Mouse (Mus musculus): ENCODE data around the gene Gm49373. TPM values are rescaled to one million over a fixed set of nuclear protein-coding genes. Genes with fewer than 3 reads are reported as not detected.
"Not testable (repeated sequence)": the region's sequence is repeated elsewhere in the genome, so short reads cannot be mapped to it uniquely, and the experiment has no call there.

The Gm49373 gene
- total RNA-seq, 2 experiments from 2014 or later, result 0.29 to 0.59 TPM

DNA sequence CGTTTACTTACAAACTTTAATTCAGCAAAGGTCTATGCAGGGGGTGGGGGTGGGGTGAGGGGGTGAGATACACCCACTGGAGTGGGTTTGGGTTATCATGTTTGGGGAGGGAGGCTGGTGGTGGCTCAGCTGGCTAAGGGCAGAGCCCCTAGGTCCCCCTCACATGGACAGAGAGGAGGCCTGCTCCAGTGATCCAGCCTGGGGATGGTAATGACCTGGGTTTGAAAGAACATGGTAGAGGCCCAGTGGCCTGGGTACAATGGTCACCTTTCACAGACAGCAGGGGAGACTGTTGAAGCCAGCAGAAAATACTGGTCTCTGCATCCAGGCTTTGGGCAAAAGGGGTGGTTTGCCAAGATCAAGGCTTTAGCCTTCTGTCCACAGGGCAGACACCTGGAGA lies 1.3 kb upstream of the Gm49373 start:
- no peak for DNase-seq (ENCODE audit: low spot score in 2 of 2)

GRCm38 (mm10) chr9:21072641-21073040 lies 255 bp downstream of the Gm49373 start:
- DNase-seq (ENCODE audit: low spot score in 2 of 2), result no peak

GRCm38 (mm10) chr9:21067006-21067684 lies 5.8 kb downstream of the Gm49373 start, which contains the start of gene Zglp1:
TSS of gene Zglp1 (minus strand) at chr9:21067093.
- no peak for DNase-seq (ENCODE audit: low spot score in 2 of 2)

DNA sequence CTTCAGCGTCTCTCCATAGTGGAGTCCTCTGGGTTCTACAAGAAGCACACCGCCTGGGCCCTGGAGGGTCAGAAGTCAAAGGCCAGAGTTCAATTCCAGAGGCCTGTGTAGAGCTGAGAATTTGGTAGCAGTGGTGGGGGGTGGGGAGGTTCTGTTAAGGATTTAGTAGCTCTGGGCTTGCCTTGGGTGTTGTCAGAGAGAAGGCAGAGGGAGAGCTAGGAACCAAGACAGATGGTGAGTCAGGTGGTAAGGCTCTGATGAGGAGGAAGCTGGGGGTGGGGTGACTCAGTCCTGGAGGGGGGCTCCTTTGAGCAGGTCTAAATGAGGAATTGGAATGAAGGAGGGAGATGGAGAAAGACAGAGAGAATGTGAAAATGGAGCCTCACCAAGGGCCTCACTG lies 10.0 kb downstream of the Gm49373 start:
- no peak for DNase-seq (ENCODE audit: low spot score in 2 of 2)

DNA sequence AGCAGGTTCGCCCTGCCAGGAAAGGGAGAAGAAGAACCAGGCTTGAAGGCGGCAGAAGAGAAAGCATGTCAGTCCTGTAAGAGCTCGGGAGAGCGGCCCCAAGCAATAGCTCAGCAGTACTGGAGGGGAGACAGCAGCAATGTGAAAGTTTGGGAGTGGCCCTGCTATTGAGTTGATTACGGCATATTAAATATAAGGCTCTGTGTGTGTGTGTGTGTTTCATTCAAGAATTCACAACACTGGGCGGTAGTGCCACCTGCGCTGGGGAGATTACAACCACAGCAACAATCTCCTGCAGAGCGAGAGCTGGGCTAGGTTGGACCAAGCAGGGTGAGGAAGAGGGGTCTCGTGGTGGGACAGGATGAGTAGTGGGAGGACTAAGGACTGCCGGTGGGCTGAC lies 21.3 kb downstream of the Gm49373 start:
- no peak for DNase-seq (ENCODE audit: low spot score in 2 of 2)

GRCm38 (mm10) chr9:21045235-21045634 lies 27.7 kb downstream of the Gm49373 start:
- no peak for DNase-seq (ENCODE audit: low spot score in 2 of 2)

- not testable (repeated sequence) for DNase-seq (ENCODE audit: low spot score in 2 of 2)
Observed at GRCm38 (mm10) chr9:21044785-21045184, 28.1 kb downstream of the Gm49373 start.

GRCm38 (mm10) chr9:21043563-21043962 lies 29.3 kb downstream of the Gm49373 start:
- DNase-seq (ENCODE audit: low spot score in 2 of 2), result no peak

GRCm38 (mm10) chr9:21041308-21041707 lies 31.6 kb downstream of the Gm49373 start:
- DNase-seq (ENCODE audit: low spot score in 2 of 2), result no peak

- no peak for DNase-seq (ENCODE audit: low spot score in 2 of 2)
Observed at GRCm38 (mm10) chr9:21039779-21040178, 33.1 kb downstream of the Gm49373 start.

- peak in 1 of 2 experiments; percentile 44 for DNase-seq (ENCODE audit: low spot score in 2 of 2)
Observed at GRCm38 (mm10) chr9:21037481-21037891, 35.4 kb downstream of the Gm49373 start.

- DNase-seq (ENCODE audit: low spot score in 2 of 2), result no peak
Observed at GRCm38 (mm10) chr9:21036666-21037065, 36.2 kb downstream of the Gm49373 start.

DNA sequence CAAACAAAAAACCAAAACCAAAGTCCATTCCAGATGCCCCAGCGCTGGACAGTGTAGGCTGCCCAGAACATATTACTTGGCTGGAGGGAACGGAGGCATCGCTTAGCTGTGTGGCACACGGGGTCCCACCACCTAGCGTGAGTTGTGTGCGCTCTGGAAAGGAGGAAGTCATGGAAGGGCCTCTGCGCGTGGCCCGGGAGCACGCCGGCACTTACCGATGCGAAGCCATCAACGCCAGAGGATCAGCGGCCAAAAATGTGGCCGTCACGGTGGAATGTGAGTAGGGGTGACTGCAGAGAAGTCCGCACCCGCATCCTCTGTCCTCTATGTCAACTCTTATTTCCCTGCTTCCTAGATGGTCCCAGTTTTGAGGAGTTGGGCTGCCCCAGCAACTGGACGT lies 36.7 kb downstream of the Gm49373 start:
- no peak for DNase-seq (ENCODE audit: low spot score in 2 of 2)

DNA sequence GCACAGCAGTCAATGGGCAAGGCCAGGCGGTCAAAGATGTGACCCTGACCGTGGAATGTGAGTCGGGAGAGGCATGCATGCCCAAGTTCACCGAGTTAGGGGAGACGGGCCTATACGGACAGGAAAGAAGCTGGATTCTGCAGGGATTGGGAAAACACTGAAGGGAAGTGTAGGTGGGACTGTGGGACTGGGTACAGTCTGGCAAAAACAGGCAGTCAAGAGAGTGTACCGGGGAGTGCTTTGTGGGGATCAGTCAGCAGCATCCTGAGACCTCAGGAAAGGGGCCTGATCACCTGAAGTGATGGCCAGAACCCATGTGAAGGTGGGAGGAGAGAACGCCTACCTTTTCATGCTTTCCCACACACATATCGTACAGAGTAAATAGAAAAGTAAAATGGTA lies 37.3 kb downstream of the Gm49373 start:
- no peak for DNase-seq (ENCODE audit: low spot score in 2 of 2)

DNA sequence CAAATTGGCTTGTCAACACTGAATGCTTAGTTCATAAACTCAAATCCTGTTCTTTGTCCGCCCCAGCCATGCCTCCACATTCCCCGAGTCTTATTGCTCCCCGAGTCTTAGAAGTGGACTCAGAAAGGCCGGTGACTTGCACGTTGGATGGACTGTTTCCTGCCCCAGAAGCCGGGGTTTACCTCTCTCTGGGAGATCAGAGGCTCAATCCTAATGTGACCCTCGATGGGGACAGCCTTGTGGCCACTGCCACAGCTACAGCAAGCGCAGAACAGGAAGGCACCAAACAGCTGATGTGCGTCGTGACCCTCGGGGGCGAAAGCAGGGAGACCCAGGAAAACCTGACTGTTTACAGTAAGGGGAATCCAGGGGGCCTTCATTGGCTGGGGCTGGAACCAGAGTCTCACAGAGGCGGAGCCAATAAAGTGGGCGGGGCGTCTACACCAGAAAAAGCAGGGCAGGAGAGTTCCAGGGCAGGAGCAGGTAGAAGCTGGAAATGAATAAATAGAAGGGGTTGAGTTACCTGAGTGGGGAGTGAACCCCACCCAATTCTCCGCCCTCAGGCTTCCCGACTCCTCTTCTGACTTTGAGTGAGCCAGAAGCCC lies 38.3 kb downstream of the Gm49373 start:
- no peak for DNase-seq (ENCODE audit: low spot score in 2 of 2)

DNA sequence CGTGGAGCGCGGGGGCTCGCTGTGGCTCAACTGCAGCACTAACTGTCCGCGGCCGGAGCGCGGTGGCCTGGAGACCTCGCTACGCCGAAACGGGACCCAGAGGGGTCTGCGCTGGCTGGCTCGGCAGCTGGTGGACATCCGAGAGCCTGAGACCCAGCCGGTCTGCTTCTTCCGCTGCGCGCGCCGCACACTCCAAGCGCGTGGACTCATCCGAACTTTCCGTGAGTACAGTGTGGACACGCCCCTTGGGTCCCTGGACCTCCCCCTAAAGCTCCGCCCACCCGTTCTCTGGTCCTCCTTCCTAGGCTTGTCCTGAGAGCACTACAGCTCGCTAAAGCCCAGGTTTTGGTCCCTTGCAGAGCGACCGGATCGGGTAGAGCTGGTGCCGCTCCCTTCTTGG lies 39.8 kb downstream of the Gm49373 start:
- DNase-seq (ENCODE audit: low spot score in 2 of 2), result peak; percentile 54 to 79

- no peak for DNase-seq (ENCODE audit: low spot score in 2 of 2)
Observed at GRCm38 (mm10) chr9:21032491-21032890, 40.4 kb downstream of the Gm49373 start.

GRCm38 (mm10) chr9:21031896-21032351 lies 41.0 kb downstream of the Gm49373 start, which contains the start of gene Icam5:
TSS of gene Icam5 (plus strand) at chr9:21032073.
- no peak for DNase-seq (ENCODE audit: low spot score in 2 of 2)

DNA sequence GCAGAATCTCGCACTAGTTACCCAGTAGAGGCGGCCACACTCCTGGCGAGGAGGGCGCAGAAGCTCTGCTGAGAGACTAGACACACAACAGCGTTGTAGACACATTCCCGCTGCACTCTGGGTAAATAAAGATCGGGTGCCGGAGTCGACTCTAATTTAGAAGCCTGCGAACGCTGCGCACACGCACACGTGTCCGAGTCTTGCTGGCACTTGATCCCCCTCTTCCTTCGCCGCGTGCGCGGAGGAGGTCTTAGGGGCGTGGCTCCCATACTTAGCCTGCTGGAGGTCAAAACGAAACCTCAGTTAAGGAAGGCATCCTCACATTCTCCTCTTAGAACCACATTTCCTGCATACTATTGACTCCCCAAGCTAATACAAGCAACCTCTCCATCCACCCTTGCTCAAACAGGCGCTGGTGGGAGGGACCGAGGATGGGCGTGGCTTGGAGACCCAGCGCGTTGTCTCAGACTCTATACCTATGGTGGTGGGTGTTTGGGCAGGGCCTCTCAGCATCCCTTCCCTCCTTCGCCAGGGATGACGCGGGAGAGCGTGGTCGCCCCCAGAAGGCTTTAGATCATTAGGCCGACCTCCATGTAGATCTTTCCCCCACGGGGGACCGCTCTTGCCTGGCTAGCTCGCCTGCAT lies 41.5 kb downstream of the Gm49373 start:
- DNase-seq (ENCODE audit: low spot score in 2 of 2), result peak in 1 of 2 experiments; percentile 66

DNA sequence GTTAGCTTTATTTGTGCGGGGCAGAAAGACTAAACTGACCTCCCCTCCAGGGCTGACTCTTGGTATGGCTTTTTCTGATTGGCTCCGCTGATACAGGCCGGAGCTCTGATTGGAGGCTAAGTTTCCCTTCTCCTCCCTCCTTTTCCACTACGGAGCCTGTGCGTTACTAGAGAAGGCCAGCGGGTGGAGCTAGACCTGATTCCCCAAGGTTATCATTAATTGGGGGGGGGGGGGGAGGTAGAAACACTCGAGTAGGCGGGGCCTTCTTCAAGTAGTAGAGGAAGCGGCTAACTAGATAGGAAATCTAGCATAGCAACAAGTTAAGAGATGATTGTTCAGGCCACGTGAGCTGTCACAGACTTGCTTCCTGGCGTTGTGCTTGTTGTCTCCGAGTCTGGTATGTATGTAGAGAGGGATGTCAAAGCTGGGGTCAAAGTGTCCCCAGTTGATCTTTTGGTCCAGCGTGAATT lies 42.1 kb downstream of the Gm49373 start:
- DNase-seq (ENCODE audit: low spot score in 2 of 2), result peak; percentile 47 to 84

GRCm38 (mm10) chr9:21030055-21030600 lies 42.8 kb downstream of the Gm49373 start:
- DNase-seq (ENCODE audit: low spot score in 2 of 2), result no peak

Data from gastrocnemius, postnatal 4 days (tissue).